Mouse (Mus musculus) bone marrow, adult 2 months (tissue): ENCODE data around the gene Adamtsl5.

Experiments used
- CTCF ChIP-seq: fragments of 200-500 bp; IDR thresholded peaks from 2 replicates; pipeline ENCODE4 v1.5.1; 2011; ENCODE audit warnings: low read length, control low read depth; ENCODE audit not compliant: control insufficient read depth, insufficient read depth
- POLR2A ChIP-seq: fragments of 200-500 bp; IDR thresholded peaks from 2 replicates; pipeline ENCODE4 v1.6.1; 2011; ENCODE audit warnings: low read depth, mild to moderate bottlenecking, control low read depth, low read length, borderline replicate concordance; ENCODE audit not compliant: control insufficient read depth

DNA sequence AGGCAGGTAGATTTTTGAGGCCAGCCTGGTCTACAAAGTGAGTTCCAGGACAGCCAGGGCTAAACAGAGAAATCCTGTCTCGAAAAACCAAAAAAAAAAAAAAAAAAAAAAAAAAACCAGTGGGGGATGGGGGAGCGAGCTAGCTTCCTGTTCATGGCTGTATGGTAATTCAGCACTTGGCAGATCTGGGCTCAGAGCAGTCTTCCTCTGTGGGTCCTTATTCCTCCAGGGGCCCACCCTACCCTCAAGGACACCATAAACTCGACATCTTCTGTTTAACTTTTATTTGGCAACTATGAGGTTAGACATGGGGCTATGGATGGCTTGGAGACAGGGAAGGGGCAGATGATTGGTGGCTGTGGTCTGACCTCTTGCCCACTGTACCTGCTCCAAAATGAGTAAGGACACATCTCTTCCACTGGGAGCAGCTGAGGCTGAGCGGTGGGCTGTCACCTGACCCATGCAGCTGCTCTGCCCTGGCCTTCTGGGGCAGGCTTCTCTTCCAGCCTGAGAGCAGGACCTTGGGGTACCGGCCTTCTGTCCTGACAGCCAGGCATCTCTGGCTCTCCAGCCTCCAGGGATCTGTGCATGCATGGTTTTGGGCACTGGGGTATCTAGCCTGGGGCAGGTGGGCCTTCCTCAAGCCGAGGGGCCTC lies 27.1 kb downstream of the Adamtsl5 start:
- TF ChIP-seq CTCF, result no peak
- TF ChIP-seq POLR2A, result no peak
